Mouse (Mus musculus) MEL (cell line): ENCODE measurements around the gene Ano5. TPM values are rescaled to one million over a fixed set of nuclear protein-coding genes. Genes with fewer than 3 reads are reported as not detected.

Experiments
- DNase-seq: peaks from one replicate; pipeline ENCODE4 v3.0.0; 2011; ENCODE audit warnings: low read depth, low spot score
- H3K27ac ChIP-seq: 2 replicates; pipeline ENCODE4 v1.5.1; 2012; ENCODE audit warnings: low read depth, mild to moderate bottlenecking, control low read depth, low read length, moderate library complexity; ENCODE audit not compliant: control insufficient read depth
- H3K27me3 ChIP-seq, 2 experiments: fragments of 150-350 bp in 1 of 2; sonication (generic) in 1 of 2; 2 replicates each; pipeline ENCODE4 v1.6.1; 2012; ENCODE audit warnings: low read length in 2 of 2, mild to moderate bottlenecking in 2 of 2, improper control_type of control experiment in 1 of 2, moderate library complexity in 1 of 2; ENCODE audit not compliant: insufficient read depth in 2 of 2, control insufficient read depth in 1 of 2
- H3K36me3 ChIP-seq, 2 experiments: 2 replicates each; pipeline ENCODE4 v1.6.1; 2012 to 2014; ENCODE audit warnings: low read length in 2 of 2, improper control_type of control experiment in 1 of 2, inconsistent platforms in 1 of 2, mild to moderate bottlenecking in 1 of 2; ENCODE audit not compliant: insufficient read depth in 2 of 2, control insufficient read depth in 1 of 2
- H3K4me1 ChIP-seq, 2 experiments: fragments of 150-350 bp in 1 of 2; sonication (generic) in 1 of 2; 2 replicates each; pipeline ENCODE4 v1.6.1; 2012; ENCODE audit warnings: low read length in 2 of 2, improper control_type of control experiment in 1 of 2, mild to moderate bottlenecking in 1 of 2; ENCODE audit not compliant: insufficient read depth in 2 of 2, control insufficient read depth in 1 of 2
- H3K4me3 ChIP-seq, 2 experiments: fragments of 150-350 bp in 1 of 2; sonication (generic) in 1 of 2; 2 replicates each; pipeline ENCODE4 v1.5.1; 2012; ENCODE audit warnings: low read depth in 2 of 2, low read length in 2 of 2, mild to moderate bottlenecking in 2 of 2, moderate library complexity in 2 of 2, control low read depth in 1 of 2, improper control_type of control experiment in 1 of 2; ENCODE audit not compliant: control insufficient read depth in 1 of 2, insufficient read depth in 1 of 2
- H3K79me2 ChIP-seq: 2 replicates; pipeline ENCODE4 v1.6.1; 2012; ENCODE audit warnings: mild to moderate bottlenecking, low read length, moderate library complexity; ENCODE audit not compliant: control insufficient read depth, poor library complexity, insufficient read depth
- H3K9ac ChIP-seq: 2 replicates; pipeline ENCODE4 v1.6.1; 2012; ENCODE audit warnings: low read depth, mild to moderate bottlenecking, control low read depth, low read length, moderate library complexity; ENCODE audit not compliant: control insufficient read depth, poor library complexity, severe bottlenecking
- H3K9me3 ChIP-seq: fragments of 150-350 bp; sonication (generic); replicated peaks from 2 replicates; pipeline ENCODE4 v1.6.1; 2012; ENCODE audit warnings: mild to moderate bottlenecking, low read length, improper control_type of control experiment, moderate library complexity; ENCODE audit not compliant: insufficient read depth
- CHD1 ChIP-seq: IDR thresholded peaks from 2 replicates; pipeline ENCODE4 v1.6.1; 2012; ENCODE audit warnings: low read depth, mild to moderate bottlenecking, inconsistent platforms, low read length, improper control_type of control experiment
- CHD2 ChIP-seq: IDR thresholded peaks from 2 replicates; pipeline ENCODE4 v1.6.1; 2011; ENCODE audit warnings: low read length, improper control_type of control experiment
- CTCF ChIP-seq, 3 experiments: IDR thresholded peaks in 2 of 3; conservative IDR thresholded peaks in 1 of 3; 2 replicates each; pipeline ENCODE4 v1.5.1; 2011 to 2012; ENCODE audit warnings: low read length in 3 of 3, low read depth in 2 of 3, mild to moderate bottlenecking in 2 of 3, improper control_type of control experiment in 1 of 3, inconsistent platforms in 1 of 3, mixed read lengths in 1 of 3, moderate library complexity in 1 of 3; ENCODE audit not compliant: control insufficient read depth in 1 of 3, insufficient read depth in 1 of 3, poor library complexity in 1 of 3, severe bottlenecking in 1 of 3
- ELF1 ChIP-seq: IDR thresholded peaks from 2 replicates; pipeline ENCODE4 v1.6.1; 2014; ENCODE audit warnings: low read depth, mild to moderate bottlenecking, inconsistent platforms, low read length, improper control_type of control experiment, moderate library complexity
- EP300 ChIP-seq, 2 experiments: IDR thresholded peaks; 2 replicates each; pipeline ENCODE4 v1.6.1; 2011; ENCODE audit warnings: improper control_type of control experiment in 2 of 2, low read length in 2 of 2, low read depth in 1 of 2, mild to moderate bottlenecking in 1 of 2
- ETS1 ChIP-seq: IDR thresholded peaks from 2 replicates; pipeline ENCODE4 v1.6.1; 2012; ENCODE audit warnings: low read depth, mild to moderate bottlenecking, inconsistent platforms, low read length, improper control_type of control experiment, moderate library complexity
- GABPA ChIP-seq: IDR thresholded peaks from 2 replicates; pipeline ENCODE4 v1.6.1; 2012; ENCODE audit warnings: low read depth, mild to moderate bottlenecking, inconsistent platforms, low read length, improper control_type of control experiment, moderate library complexity
- JUND ChIP-seq: IDR thresholded peaks from 2 replicates; pipeline ENCODE4 v1.6.1; 2011; ENCODE audit warnings: low read depth, mild to moderate bottlenecking, improper control_type of control experiment, low read length
- KAT2A ChIP-seq: conservative IDR thresholded peaks from 2 replicates; pipeline ENCODE4 v1.6.1; 2012; ENCODE audit warnings: low read depth, low read length, improper control_type of control experiment, inconsistent platforms
- MYB ChIP-seq: IDR thresholded peaks from 2 replicates; pipeline ENCODE4 v1.6.1; 2011; ENCODE audit warnings: mild to moderate bottlenecking, low read depth, low read length, improper control_type of control experiment
- MYC ChIP-seq: IDR thresholded peaks from 2 replicates; pipeline ENCODE4 v1.6.1; 2011; ENCODE audit warnings: low read depth, mild to moderate bottlenecking, low read length, improper control_type of control experiment, moderate library complexity
- NELFE ChIP-seq: IDR thresholded peaks from 2 replicates; pipeline ENCODE4 v1.6.1; 2011; ENCODE audit warnings: low read depth, low read length, improper control_type of control experiment
- POLR2A ChIP-seq, 2 experiments: IDR thresholded peaks; 2 replicates each; pipeline ENCODE4 v1.6.1; 2011 to 2012; ENCODE audit warnings: low read length in 2 of 2, mild to moderate bottlenecking in 2 of 2, control low read depth in 1 of 2, improper control_type of control experiment in 1 of 2, low read depth in 1 of 2, moderate library complexity in 1 of 2; ENCODE audit not compliant: control insufficient read depth in 1 of 2, insufficient read depth in 1 of 2, poor library complexity in 1 of 2
- POLR2AphosphoS2 ChIP-seq: IDR thresholded peaks from 2 replicates; pipeline ENCODE4 v1.6.1; 2011; ENCODE audit warnings: low read length, improper control_type of control experiment
- USF1 ChIP-seq: IDR thresholded peaks from 2 replicates; pipeline ENCODE4 v1.6.1; 2014; ENCODE audit warnings: low read depth, mild to moderate bottlenecking, inconsistent platforms, low read length, improper control_type of control experiment, moderate library complexity
- USF2 ChIP-seq, 2 experiments: IDR thresholded peaks; 2 replicates each; pipeline ENCODE4 v1.6.1; 2011 to 2012; ENCODE audit warnings: improper control_type of control experiment in 2 of 2, low read length in 2 of 2, borderline replicate concordance in 1 of 2, inconsistent platforms in 1 of 2, low read depth in 1 of 2, mild to moderate bottlenecking in 1 of 2; ENCODE audit not compliant: insufficient read depth in 1 of 2
- polyA plus RNA-seq, 2 experiments: library from polyadenylated mRNA; stranded (reverse) in 1 of 2; unstranded in 1 of 2; fragments of >175 nt in 1 of 2; fragments of >200 nt in 1 of 2; gene quantifications; 2 replicates each; pipeline versions ENCODE4 v1.2.1 to v1.2.4; 2012; ENCODE audit warnings: low replicate concordance in 2 of 2, low read depth in 1 of 2; ENCODE audit not compliant: insufficient read length in 2 of 2, insufficient read depth in 1 of 2, missing spikeins in 1 of 2
- total RNA-seq: library from RNA; depleted of rRNA; stranded (reverse); fragments of 300-350 nt; gene quantifications from 2 replicates; pipeline ENCODE4 v1.2.3, GENCODE M21; 2012; rRNA removed

Gene Ano5
- total RNA-seq (not detected in 2 replicates), polyA plus RNA-seq (not detected)

GRCm38 (mm10) chr7:51510671-51511651 is at the start of gene Ano5:
Gene Ano5 (plus strand): TSS chr7:51511029.
- DNase-seq: no peak

GRCm38 (mm10) chr7:51499396-51499795 is 11.4 kb upstream of the Ano5 start:
- no peak for DNase-seq
- TF ChIP-seq KAT2A (no peak), ELF1 (no peak), CHD1 (no peak), MYB (no peak), POLR2A (IDR thresholded peaks at IDR 0.05; ENCODE audit: control insufficient read depth in 1 of 2, insufficient read depth in 1 of 2, low read depth in 1 of 2, low read length in 2 of 2, poor library complexity in 1 of 2) (no peak), USF1 (no peak), MYC (no peak), EP300 (IDR thresholded peaks at IDR 0.05; ENCODE audit: low read depth in 1 of 2, low read length in 2 of 2) (no peak), CHD2 (no peak), NELFE (no peak)
- H3K79me2 ChIP-seq: no peaks in the 10 kb centered on the region
- H3K27me3 ChIP-seq: no peaks in the 10 kb centered on the region
- H3K4me3 ChIP-seq: no peak overlapping the region
- no peaks in the 10 kb centered on the region for H3K36me3 ChIP-seq
- H3K9me3 ChIP-seq: no peaks in the 10 kb centered on the region
- no peak overlapping the region for H3K27ac ChIP-seq
- H3K9ac ChIP-seq: no peak overlapping the region
- no peaks in the 10 kb centered on the region for H3K4me1 ChIP-seq

More at GRCm38 (mm10) chr7:51510671-51511651, at the start of gene Ano5:
- Histone ChIP-seq H3K27ac (no peak within 1 kb of the TSS), H3K36me3 (no peaks in the 10 kb centered on the region), H3K4me3 (no peak within 1 kb of the TSS), H3K9me3 (no peaks in the 10 kb centered on the region), H3K9ac (no peak within 1 kb of the TSS), H3K79me2 (no peaks in the 10 kb centered on the region), H3K4me1 (no peaks in the 10 kb centered on the region), H3K27me3 (no peaks in the 10 kb centered on the region)
- no peak for TF ChIP-seq POLR2AphosphoS2
- TF ChIP-seq CTCF (IDR thresholded peaks at IDR 0.05 in 2 of 3, conservative IDR thresholded peaks at IDR 0.05 in 1 of 3; ENCODE audit: control insufficient read depth in 1 of 3, insufficient read depth in 1 of 3, low read depth in 2 of 3, low read length in 3 of 3, poor library complexity in 1 of 3, severe bottlenecking in 1 of 3): no peak
- no peak for TF ChIP-seq MYC
- no peak for TF ChIP-seq POLR2A (IDR thresholded peaks at IDR 0.05; ENCODE audit: control insufficient read depth in 1 of 2, insufficient read depth in 1 of 2, low read depth in 1 of 2, low read length in 2 of 2, poor library complexity in 1 of 2)
- TF ChIP-seq ELF1: no peak
- TF ChIP-seq GABPA: no peak
- no peak for TF ChIP-seq ETS1
- no peak for TF ChIP-seq JUND
- no peak for TF ChIP-seq USF2 (IDR thresholded peaks at IDR 0.05; ENCODE audit: borderline replicate concordance in 1 of 2, insufficient read depth in 1 of 2, low read depth in 1 of 2, low read length in 2 of 2)
